Mouse (Mus musculus) ES-Bruce4 (cell line): ENCODE measurements around the gene Drd1.

Source experiments
- CTCF ChIP-seq: IDR thresholded peaks from one replicate; pipeline ENCODE4 v1.8.1; 2011; ENCODE audit warnings: low read depth, low read length
- EP300 ChIP-seq: IDR thresholded peaks from 2 replicates; pipeline ENCODE4 v1.6.1; 2011; ENCODE audit warnings: low read depth, low read length; ENCODE audit not compliant: insufficient read depth
- POLR2A ChIP-seq: IDR thresholded peaks from one replicate; pipeline ENCODE4 v1.8.1; 2011; ENCODE audit warnings: low read length; ENCODE audit not compliant: insufficient read depth

GRCm38 (mm10) chr13:54033653-54034052 lies 21.9 kb downstream of the Drd1 start:
- no peak for TF ChIP-seq CTCF
- no peak for TF ChIP-seq POLR2A
- no peak for TF ChIP-seq EP300
